Mouse (Mus musculus): ENCODE results near the gene Cyp2d10. TPM values are rescaled to one million over a fixed set of nuclear protein-coding genes. Genes with fewer than 3 reads are reported as not detected.
A peak's percentile ranks its signal among the peaks of the same experiment; 100 is the strongest.
"Not testable (repeated sequence)": the region's sequence is repeated elsewhere in the genome, so short reads cannot be mapped to it uniquely, and the experiment has no call there.

Gene Cyp2d10
- 0.55 and 9.2 TPM in 2 replicates for total RNA-seq (2021)
- long read RNA-seq, transcript Cyp2d10-204 (8 exons, 1,482 nt), result minor isoform, 15 of 886 reads
- long read RNA-seq, transcript Cyp2d10-201 (9 exons, 1,648 nt), result major isoform, 671 of 886 reads
- long read RNA-seq, partial matches to known transcripts, result 38 of 886 reads
- long read RNA-seq, other reads (novel, unspliced or antisense), result 162 of 886 reads

DNA sequence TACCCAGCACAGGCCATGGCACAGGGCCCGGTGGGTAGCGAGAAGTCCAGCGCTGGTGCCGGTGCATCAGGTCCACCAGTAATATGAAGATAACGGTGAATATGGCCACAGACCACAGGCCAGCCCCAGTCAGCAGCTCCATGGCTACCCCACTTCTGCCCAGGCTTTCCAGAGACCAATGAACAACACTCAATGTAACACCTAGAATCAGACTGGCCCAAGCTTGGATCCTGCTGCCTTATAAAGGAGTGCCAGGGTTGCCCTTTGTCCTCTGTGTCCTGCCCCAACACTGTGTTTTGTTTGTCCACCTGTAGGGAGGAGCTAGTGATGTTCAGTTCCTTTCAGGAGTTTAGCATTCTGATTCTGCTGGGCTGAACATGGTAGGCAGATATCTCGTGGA, at the start of gene Cyp2d10:
Gene Cyp2d10, minus strand, starts transcription at position 215 of the 400 bp plus-strand sequence.
- no peak for DNase-seq

DNA sequence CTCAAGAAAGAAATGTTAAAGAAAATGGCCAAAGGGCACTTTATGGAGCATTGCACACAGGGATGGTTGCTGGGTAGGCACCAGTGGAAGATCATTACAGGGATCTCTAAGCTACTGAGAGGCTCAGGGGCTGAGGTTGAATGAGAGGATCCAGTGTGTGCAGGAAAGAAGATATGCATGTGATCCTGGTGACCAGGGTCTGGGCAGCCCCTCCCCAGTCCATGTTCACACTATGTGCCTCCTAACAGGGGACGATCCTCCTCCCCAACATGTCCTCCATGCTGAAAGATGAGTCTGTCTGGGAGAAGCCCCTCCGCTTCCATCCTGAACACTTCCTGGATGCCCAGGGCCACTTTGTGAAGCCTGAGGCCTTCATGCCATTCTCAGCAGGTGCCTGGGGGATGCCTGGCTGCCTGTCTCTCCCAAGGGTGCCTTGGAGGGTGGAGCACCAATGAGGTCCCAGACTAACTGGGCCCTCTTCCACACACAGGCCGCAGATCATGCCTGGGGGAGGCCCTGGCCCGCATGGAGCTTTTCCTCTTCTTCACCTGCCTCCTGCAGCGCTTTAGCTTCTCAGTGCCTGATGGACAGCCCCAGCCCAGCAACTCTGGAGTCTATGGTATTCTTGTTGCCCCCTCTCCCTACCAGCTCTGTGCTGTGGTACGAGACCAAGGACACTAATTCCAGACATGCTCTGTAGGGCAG, 49.2 kb upstream of the Cyp2d10 start:
- not testable (repeated sequence) for DNase-seq

DNA sequence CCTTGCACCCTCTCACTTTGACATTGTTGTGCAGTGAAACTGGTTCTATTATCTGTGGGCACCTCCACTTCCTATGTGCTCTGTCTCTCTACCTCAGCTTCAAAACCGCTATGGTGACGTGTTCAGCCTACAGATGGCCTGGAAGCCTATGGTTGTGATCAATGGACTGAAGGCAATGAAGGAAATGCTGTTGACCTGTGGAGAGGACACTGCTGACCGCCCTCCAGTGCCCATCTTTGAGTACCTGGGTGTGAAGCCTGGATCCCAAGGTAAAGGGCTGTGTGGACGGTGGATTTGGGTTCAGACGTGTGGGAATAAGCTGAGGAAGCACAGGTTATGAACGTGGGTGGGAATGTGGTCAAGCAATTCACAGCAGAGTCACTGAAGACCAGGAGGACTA, 46.5 kb upstream of the Cyp2d10 start:
- DNase-seq, result not testable (repeated sequence)

DNA sequence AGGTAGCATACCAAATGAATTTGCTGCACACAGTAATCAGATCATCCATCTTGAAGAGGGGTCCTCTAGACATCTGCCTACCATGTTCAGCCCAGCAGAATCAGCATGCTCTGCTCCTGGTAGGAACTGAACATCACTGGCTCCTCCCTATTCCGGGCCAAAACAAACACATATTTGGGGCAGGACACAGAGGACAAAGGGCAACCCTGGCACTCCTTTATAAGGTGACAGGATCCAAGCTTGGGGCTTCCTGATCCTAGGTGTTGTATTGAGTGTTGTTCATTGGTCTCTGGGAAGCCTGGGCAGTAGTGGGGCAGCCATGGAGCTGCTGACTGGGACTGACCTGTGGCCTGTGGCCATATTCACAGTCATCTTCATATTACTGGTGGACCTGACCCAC, 45.1 kb upstream of the Cyp2d10 start:
- not testable (repeated sequence) for DNase-seq

DNA sequence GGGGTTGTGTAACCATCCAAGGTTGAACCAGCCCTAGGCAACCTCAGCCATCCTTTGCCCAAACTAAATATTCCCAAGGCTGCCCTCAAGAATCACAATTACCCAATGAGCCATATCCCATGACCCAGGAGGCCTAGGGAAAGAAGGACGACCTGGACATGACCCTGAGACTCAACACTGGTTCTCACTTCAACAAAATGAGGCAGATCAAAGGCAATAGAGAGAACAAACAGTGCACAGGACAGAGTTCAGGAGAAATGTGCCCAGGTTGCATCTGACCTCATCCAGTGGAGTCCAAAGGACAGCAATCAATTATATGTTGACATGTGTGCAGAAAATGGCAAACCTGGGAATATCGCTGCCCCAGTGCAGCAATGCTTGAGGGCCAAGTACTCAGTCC, 43.0 kb upstream of the Cyp2d10 start:
- not testable (repeated sequence) for DNase-seq

DNA sequence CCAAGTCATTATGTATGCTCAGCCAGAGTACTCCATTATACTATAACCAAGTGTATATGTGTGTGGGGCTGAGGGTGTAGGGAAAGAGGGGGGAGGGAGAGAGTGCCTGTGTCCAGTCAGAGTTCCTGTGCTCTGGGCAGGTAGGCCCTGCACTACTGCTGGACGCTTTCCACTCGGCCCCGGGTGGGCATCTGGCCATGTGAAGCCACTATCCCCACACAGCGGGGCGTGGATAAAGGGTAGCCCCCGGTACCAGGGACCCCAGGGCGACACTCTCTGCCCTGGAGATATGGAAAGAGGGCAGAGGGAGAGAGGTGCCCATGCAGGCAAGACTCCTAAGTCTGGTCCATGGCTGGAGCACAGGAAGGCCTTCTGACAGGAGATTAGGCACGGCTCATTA, 38.2 kb upstream of the Cyp2d10 start:
- DNase-seq, result no peak

DNA sequence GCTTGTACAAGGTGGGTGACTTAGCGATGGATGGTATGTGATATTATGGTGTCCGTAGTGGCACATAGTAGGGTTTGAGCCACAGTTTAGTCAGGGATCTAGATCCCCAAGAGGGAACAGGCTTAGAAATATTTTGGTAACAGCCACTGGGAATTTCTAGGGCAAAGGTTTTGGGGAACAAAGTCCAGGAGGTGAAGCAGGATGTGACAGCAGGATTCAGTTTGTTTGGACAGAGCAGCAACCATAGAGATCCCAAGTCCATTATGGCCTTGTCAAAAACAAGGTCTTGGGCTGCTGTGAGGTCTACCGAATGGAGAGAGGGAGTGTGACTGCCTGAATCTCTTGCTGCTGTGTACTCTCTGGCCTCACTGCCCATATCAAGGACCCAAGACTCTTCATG, 36.7 kb upstream of the Cyp2d10 start:
- DNase-seq, result no peak

DNA sequence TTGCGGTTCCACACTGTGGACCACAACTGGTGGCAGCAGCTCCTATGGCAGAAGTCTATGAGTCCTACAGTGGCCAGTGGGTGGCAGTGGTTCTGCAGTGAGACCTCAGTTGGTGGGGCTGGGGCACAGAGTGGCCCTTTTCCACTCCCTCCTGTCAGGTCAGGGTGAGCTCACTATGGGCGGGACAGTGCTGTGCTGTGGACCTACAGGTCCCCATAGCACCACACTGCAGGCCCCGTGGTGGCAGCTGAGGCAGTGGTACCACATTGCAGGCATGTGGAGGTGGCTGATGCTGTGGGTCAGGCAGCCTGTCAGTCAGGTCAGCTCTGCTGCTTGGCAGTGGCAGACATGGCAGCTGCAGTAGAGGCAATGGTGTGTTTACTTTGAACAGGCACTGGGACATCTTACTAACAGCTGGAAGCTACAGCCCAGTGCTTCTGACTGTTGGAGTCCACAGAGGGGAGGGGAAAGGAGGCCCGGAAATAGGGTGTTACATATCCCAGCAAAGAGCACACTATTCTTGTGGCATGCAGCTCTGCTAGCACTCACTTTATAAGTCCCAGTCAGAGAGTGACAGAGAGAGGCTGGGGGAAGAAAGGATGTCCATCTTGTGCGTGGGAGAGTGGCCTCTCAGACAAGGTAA, 31.1 kb upstream of the Cyp2d10 start:
- no peak for DNase-seq

DNA sequence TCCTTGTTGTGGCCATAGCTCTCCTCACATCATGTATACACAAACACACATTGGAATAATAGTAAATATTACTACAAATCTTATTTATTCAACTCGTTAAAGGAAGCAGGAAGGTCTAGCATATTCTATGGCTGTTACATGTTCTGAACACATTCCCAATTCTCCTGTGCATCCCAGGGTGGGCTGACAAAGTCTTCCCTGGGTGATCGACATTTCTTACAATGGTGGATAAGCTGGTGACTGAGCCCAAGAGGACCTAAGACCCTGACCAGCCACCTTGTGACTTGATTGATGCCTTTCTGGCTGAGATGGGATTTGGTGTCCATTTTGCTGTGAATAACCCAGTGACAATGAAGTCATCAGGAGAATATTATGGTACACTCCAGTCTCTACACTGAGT, 28.6 kb upstream of the Cyp2d10 start:
- no peak for DNase-seq

DNA sequence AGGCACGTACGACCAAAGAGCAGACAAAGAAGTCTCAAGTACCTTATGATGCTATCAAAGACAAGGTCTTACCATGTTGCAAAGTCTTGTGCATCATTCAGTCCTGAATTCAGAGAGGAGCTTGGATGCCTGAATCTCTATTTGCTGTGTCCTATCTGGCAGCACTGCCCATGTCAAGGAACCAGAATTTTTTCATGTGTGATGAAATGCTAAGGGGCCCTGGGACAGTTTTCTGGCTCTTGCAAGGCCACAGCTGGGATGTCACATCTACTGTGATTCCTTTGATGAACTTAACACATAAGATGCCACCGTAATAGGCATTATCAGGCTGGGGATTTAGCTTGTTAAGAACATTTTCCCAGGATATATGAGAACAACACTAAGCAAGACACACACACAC, 28.0 kb upstream of the Cyp2d10 start:
- no peak for DNase-seq

DNA sequence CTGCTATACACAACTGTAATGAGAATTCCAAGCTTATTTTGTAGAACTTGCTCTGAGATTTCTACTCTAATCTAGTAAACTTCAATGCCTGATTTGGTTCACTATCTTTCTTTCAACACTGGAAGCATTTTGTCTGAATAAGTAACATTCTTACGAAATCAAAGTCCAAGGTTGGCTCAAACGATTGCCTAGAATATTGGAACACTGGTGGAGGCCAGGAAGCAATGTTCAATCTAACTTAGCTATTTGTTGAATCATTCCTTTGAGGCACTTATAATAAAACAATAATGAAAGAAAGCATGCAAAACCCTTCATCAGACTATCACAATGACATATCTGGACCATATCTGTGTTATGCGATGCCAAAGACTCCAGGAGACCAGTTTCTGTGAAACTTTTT, 27.5 kb upstream of the Cyp2d10 start:
- DNase-seq, result no peak

DNA sequence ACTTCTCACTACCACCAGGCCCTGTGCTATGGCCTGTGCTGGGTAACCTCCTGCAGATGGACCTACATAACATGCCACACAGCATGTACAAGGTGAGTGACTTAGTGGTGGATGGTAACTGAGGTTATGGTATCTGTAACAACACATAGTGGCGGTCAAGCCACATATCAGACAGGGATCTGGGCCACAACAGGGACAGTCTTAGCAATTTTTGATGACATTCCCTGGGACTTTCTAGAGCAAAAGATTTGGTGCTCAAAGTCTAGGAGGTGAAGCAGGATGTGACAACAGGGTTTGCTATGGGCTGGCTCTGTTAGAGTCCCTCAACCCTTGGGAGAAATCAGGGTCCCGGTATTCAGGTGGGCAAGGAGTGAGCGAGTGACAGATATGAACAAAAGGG, 26.6 kb upstream of the Cyp2d10 start:
- no peak for DNase-seq

DNA sequence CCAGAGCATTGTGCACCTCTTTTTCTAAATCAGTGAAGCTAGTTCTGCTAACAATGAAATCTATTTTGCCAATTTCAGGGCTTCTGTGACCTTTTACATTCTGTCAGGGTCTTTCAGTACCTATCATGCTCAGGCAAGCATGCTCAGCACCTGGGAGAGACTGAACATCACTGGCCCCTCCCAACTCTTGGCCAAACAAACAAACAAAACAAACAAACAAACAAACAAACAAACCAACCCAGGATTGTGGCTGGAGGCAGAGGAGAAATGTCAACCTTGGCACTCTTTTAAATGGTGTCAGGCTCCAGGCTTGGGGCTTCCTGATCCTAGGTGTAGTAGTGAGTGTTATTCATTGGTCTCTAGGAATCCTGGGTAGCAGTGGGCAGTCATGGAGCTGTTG, 26.1 kb upstream of the Cyp2d10 start, which contains the start of gene Cyp2d9:
Gene Cyp2d9, plus strand, starts transcription at position 301 of the 400 bp plus-strand sequence.
- DNase-seq, result no peak

DNA sequence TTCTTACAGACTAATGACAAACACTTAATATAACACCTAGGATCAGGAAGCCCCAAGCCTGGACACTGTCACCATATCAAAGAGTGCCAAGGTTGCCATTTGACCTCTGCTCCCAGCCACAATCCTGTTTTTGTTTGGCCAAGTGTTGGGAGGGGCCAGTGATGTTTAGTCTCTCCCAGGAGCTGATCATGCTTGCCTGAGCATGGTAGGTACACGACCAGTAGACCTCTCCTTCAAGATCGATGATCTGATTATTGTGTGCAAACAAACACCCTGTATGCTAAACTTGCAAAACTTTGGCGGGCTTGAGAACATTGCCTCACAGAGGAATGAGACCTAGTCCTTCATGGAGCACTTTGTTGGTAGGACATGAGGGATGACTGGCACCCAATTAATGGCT, 16.5 kb upstream of the Cyp2d10 start:
- no peak for DNase-seq

DNA sequence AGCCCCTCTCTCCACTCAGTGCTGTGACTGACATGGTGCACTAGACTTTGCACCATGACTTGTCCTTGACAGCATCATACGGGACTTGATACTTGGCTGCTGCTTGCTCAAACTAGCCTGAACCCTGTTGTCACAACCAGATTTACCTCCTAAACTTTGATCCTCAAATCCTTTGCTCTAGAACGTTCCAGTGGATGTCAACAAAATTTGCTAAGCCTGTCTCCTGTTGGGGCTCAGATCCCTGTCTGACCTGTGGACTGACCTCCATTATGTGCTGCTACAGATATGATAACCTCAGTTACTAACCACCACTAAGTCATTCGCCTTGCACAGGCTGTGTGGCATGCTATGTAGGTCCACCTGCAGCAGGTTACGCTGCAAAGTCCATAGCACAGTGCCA, 15.9 kb upstream of the Cyp2d10 start:
- DNase-seq, result no peak

DNA sequence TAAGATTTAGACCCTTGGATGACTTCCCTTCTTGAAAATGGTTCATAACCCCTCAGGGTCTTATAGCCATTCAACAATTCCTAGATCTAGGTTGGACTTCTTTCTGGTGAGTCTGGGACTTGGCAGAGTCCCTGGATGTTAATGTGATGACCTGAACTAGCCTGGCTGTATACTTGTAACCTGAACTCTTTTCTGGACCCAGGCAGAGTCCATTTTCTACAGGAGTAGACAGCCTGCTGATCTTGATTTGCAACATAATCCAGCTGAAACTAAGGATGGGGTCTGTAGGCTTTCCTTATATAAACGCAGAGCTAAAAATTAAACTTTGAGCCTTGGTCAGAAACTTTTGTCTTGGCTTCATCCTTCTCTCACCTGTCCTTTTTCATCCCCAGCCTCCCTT, 11.6 kb upstream of the Cyp2d10 start:
- DNase-seq, result no peak

DNA sequence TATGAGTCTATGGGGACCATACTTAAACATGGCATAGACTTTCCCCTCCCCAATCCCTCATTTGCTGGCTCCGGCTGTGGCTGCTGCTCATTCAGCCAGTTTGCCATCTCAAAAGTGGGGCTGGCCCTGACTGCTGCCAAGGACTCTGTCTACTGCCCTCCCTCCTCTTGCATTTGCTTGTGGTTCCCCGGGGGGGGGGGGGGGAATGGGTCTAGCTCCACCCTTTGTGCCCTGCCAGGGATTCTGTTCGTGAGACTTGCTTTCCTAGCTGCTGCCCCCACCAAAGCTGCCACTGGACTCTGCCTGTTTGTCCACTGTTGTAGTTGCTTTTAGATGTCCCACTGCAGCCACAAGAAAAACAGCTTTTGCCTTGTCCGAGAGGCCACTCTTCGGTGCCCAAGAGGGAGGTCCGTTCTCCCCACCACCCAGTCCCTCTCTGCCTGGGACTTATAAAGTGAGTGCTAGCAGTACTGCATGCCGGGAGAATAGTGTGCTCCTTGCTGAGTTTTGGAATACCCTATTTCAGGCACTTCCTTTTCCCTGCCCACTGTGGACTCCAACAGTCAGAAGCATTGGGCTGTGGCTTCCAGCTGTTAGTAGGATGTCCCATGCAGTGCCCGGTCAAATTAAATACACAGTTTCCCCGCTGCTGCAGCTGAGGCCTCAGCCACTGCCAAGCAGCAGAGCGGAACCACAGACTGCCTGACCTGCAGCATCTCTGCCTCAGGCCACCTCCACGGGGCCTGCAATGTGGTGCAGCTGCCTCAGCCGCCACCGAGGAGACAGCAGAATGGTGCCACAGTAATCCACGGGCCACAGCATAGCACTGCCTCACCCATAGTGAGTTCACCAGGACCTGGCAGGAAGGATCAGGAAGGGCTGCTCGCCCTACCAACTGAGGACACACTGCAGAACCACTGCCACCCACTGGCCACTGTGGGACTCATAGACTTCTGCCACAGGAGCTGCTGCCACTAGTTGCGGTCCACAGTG, 10.1 kb upstream of the Cyp2d10 start:
- DNase-seq, result peak; percentile 83

DNA sequence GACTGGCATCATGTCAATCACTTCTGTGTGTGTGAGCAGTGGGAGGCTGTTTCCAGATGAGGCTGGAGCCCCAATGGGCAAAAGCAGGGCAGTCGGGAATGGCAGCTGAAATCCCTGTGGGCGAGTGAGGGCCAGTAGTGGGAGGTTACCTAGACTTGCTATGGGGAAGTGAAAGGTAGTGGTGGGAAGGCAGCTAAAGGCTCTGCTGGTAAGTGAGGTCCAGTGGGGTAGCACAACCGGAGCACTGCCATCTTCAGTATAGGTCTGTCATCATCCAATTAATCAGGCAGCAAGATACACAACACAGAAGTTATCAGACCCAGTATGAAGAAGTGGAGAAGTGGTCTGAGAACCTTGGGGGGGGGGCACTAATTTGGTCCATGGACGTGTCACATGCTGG, 541 bp upstream of the Cyp2d10 start:
- DNase-seq, result no peak

DNA sequence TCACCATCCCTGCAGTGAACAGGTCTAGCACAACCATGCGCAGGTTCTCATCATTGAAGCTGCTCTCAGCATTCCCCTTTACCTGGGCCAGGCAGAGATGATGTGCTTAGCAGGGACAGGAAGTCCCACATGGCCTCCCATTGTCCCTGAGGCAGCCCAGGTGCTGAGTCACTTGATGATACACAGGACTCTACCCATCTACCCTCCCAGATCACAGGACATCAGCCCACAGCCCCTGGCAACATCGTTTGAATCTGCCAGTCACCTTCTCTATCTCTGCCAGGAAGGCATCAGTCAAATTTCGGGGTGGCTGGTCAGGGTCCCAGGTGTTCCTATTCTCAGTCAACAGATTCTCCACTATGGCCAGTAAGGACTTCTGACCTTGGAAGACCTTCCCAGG, 2.8 kb downstream of the Cyp2d10 start:
- DNase-seq, result no peak

DNA sequence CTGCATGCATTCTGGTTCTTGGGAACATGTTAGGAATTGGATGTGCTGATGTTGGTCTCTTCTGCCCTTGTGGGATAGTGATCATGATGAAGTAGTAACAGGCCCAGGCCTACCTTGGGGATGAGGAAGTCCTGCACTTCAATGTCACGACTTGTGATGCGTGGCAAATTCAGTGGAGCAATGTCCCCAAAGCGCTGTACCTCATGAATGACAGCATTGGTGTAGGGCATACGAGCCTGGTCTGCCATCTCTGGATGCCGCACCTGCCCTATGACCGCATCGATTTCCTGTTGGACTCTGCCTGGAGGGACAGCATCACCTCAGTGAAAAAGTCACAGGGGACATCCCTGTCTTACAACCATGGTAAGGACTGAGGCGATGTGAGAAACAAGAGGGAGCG, 3.4 kb downstream of the Cyp2d10 start:
- no peak for DNase-seq

DNA sequence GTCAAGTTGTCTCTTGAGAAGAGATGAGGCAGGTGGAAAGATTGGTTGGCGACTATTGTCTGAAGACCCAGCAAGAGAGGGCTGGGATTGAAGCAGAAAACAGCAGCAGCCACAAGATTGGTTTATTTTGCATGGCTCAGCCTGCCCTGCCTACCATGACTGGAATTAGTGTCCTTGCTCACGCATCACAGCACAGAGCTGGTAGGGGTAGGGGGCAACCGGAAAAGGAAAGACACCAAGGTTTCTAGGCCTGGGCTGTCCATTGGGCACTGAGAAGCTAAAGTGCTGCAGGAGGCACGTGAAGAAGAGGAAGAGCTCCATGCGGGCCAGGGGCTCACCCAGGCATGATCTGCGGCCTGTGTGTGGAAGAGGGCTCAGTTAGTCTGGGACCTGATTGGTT, 4.3 kb downstream of the Cyp2d10 start:
- no peak for DNase-seq

DNA sequence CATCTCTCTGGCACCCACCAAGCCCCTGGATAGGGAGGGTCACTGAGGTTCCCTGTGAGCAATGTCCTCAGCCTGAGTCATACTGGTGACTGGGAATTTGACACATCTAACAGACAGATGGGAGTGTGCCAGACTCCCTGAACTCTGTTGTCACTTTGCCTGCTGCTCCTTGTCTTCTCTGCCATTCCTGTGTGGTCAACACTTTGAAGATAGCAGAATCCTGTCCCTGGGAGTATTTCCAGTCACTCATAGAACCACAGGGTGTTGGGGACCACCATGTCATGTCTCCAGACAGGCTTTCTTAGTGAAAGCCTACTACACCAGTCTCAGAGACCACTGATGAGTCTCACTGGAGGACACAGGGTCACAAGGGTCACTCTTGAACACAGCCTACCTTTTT, 4.9 kb downstream of the Cyp2d10 start:
- DNase-seq, result no peak

DNA sequence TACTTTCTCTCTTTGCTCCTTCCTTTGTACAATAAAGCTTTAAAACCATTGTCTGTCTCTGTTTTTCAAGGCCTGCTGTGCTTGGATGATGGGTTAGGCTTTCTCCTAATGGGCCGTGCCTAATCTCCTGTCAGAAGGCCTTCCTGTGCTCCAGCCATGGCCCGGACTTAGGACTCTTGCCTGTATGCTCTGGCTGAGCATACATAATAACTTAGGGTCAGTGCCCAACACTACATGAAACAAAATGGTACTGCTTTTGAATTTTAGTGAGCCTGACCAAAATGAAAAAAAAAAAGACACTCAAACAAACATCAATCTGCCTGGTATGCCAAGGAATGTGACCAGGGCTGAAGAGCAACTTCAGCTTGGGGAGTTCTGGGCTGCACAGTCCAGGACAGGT, 5.5 kb downstream of the Cyp2d10 start:
- DNase-seq, result no peak
